Mouse (Mus musculus) ES-E14 (cell line): Measurements from ENCODE around the gene Asb17.

Experiments
- HCFC1 ChIP-seq: IDR thresholded peaks from 2 replicates; pipeline ENCODE4 v1.6.1; 2012; ENCODE audit warnings: low read length, inconsistent platforms, borderline replicate concordance; ENCODE audit not compliant: insufficient read depth
- MAFK ChIP-seq: IDR thresholded peaks from 2 replicates; pipeline ENCODE4 v1.6.1; 2014; ENCODE audit warnings: mild to moderate bottlenecking, low read depth, low read length, inconsistent platforms; ENCODE audit not compliant: insufficient read depth
- ZC3H11A ChIP-seq: IDR thresholded peaks from 2 replicates; pipeline ENCODE4 v1.6.1; 2012; ENCODE audit warnings: low read depth, mild to moderate bottlenecking, inconsistent platforms, low read length, borderline replicate concordance
- ZNF384 ChIP-seq: IDR thresholded peaks from 2 replicates; pipeline ENCODE4 v1.6.1; 2012; ENCODE audit warnings: low read depth, low read length, inconsistent platforms

GRCm38 (mm10) chr3:153835455-153836086 is 8.4 kb upstream of the Asb17 start:
- TF ChIP-seq ZNF384 (no peak), MAFK (no peak), HCFC1 (no peak), ZC3H11A (peak; percentile 21; the same call in 1 of the 2 replicates)
